Mouse (Mus musculus) liver (tissue): ENCODE measurements around the gene Spata6.

Source experiments
- DNase-seq: peaks from one replicate; pipeline ENCODE4 v3.0.0-alpha.2; 2020; ENCODE audit warnings: mixed read lengths

Spata6 gene

GRCm38 (mm10) chr4:111719776-111720661 is at the start of gene Spata6:
Gene Spata6 (plus strand): TSS chr4:111719984.
- DNase-seq = peak; percentile 93

GRCm38 (mm10) chr4:111670566-111671421 is 49.0 kb upstream of the Spata6 start:
- no peak for DNase-seq

- no peak for DNase-seq
Observed at GRCm38 (mm10) chr4:111671440-111671839, 48.3 kb upstream of the Spata6 start.

- DNase-seq = no peak
Observed at GRCm38 (mm10) chr4:111673904-111674303, 45.9 kb upstream of the Spata6 start.

- no peak for DNase-seq
Observed at GRCm38 (mm10) chr4:111681926-111682325, 37.9 kb upstream of the Spata6 start.

- no peak for DNase-seq
Observed at GRCm38 (mm10) chr4:111682793-111683192, 37.0 kb upstream of the Spata6 start.

GRCm38 (mm10) chr4:111683843-111684242 is 35.9 kb upstream of the Spata6 start:
- no peak for DNase-seq

GRCm38 (mm10) chr4:111685951-111686350 is 33.8 kb upstream of the Spata6 start:
- no peak for DNase-seq

- DNase-seq = peak; percentile 44
Observed at GRCm38 (mm10) chr4:111686951-111687350, 32.8 kb upstream of the Spata6 start.

GRCm38 (mm10) chr4:111687613-111688012 is 32.2 kb upstream of the Spata6 start:
- peak; percentile 74 for DNase-seq

- no peak for DNase-seq
Observed at GRCm38 (mm10) chr4:111691057-111691543, 28.7 kb upstream of the Spata6 start.

GRCm38 (mm10) chr4:111701381-111701780 is 18.4 kb upstream of the Spata6 start:
- no peak for DNase-seq

GRCm38 (mm10) chr4:111704126-111704525 is 15.7 kb upstream of the Spata6 start:
- DNase-seq = no peak

- DNase-seq = no peak
Observed at GRCm38 (mm10) chr4:111704975-111705374, 14.8 kb upstream of the Spata6 start.

- DNase-seq = no peak
Observed at GRCm38 (mm10) chr4:111719296-111719695, 488 bp upstream of the Spata6 start.

GRCm38 (mm10) chr4:111720662-111721003 is 849 bp downstream of the Spata6 start:
- DNase-seq = no peak

GRCm38 (mm10) chr4:111721121-111721840 is 1.5 kb downstream of the Spata6 start:
- peak; percentile 13 for DNase-seq

GRCm38 (mm10) chr4:111737551-111737950 is 17.8 kb downstream of the Spata6 start:
- no peak for DNase-seq

- no peak for DNase-seq
Observed at GRCm38 (mm10) chr4:111780533-111780932, 60.7 kb downstream of the Spata6 start.

GRCm38 (mm10) chr4:111799892-111800291 is 80.1 kb downstream of the Spata6 start:
- DNase-seq = no peak

- DNase-seq = no peak
Observed at GRCm38 (mm10) chr4:111803164-111803563, 83.4 kb downstream of the Spata6 start.

GRCm38 (mm10) chr4:111817478-111817877 is 97.7 kb downstream of the Spata6 start:
- no peak for DNase-seq

GRCm38 (mm10) chr4:111838882-111839281 is 119.1 kb downstream of the Spata6 start:
- DNase-seq = no peak
